Mouse (Mus musculus) hindbrain, postnatal 0 days (tissue): Measurements from ENCODE around the gene Apbb2. TPM values are rescaled to one million over a fixed set of nuclear protein-coding genes. Genes with fewer than 3 reads are reported as not detected.
A peak's percentile ranks its signal among the peaks of the same experiment; 100 is the strongest.

Experiments used
- ATAC-seq: fragments of 200-750 bp; cut with Nextera tagmentation; 2 replicates; pipeline ENCODE4 v1.8.0; 2017; ENCODE audit warnings: mild to moderate bottlenecking, moderate TSS enrichment, moderate library complexity
- DNase-seq: peaks from one replicate; pipeline ENCODE4 v3.0.0-alpha.2; 2015; ENCODE audit warnings: low spot score
- H3K27ac ChIP-seq: fragments of 300-500 bp; sonication (generic); 2 replicates; pipeline ENCODE4 v1.5.1; 2014; ENCODE audit warnings: mild to moderate bottlenecking
- H3K27me3 ChIP-seq: fragments of 300-500 bp; sonication (generic); 2 replicates; pipeline ENCODE4 v1.6.1; 2014; ENCODE audit warnings: low read length, mixed read lengths; ENCODE audit not compliant: insufficient read depth
- H3K36me3 ChIP-seq: fragments of 300-500 bp; sonication (generic); 2 replicates; pipeline ENCODE4 v1.6.1; 2014; ENCODE audit warnings: low read length, mixed read lengths; ENCODE audit not compliant: insufficient read depth
- H3K4me1 ChIP-seq: fragments of 300-500 bp; sonication (generic); 2 replicates; pipeline ENCODE4 v1.6.1; 2014; ENCODE audit warnings: antibody characterized with exemption, low read length, mixed read lengths; ENCODE audit not compliant: insufficient read depth
- H3K4me2 ChIP-seq: fragments of 300-500 bp; sonication (generic); 2 replicates; pipeline ENCODE4 v1.6.1; 2014; ENCODE audit warnings: low read depth, mild to moderate bottlenecking, low read length, moderate library complexity, mixed read lengths
- H3K4me3 ChIP-seq: fragments of 300-500 bp; sonication (generic); 2 replicates; pipeline ENCODE4 v1.5.1; 2014; ENCODE audit warnings: low read length
- H3K9ac ChIP-seq: fragments of 300-500 bp; sonication (generic); replicated peaks from 2 replicates; pipeline ENCODE4 v1.6.1; 2014; ENCODE audit warnings: mild to moderate bottlenecking, low read length, moderate library complexity, mixed read lengths
- H3K9me3 ChIP-seq: fragments of 300-500 bp; sonication (generic); 2 replicates; pipeline ENCODE4 v1.6.1; 2016; ENCODE audit warnings: low read length, mixed read lengths
- CTCF ChIP-seq: IDR thresholded peaks from 2 replicates; pipeline ENCODE4 v1.5.1; 2016; ENCODE audit warnings: antibody characterized with exemption, control low read depth, low read depth
- WGBS: fragments of 180-500 bp; shearing (Covaris S2); extraction: QIAGEN DNeasy Blood & Tissue Kit; methylation state at CpG from one replicate; pipeline ENCODE4 v1.1.7; 2014; 5-methylcytosine and 5-hydroxymethylcytosine counted together
- polyA plus RNA-seq: library from polyadenylated mRNA; unstranded; fragments of >200 nt; fragmentation: Nextera tagmentation; extraction: Ambion mirVana; gene quantifications from 2 replicates; pipeline ENCODE4 v1.2.1, GENCODE M21; 2015
- total RNA-seq: library from RNA; depleted of rRNA; stranded (reverse); fragments of >200 nt; gene quantifications from 2 replicates; pipeline ENCODE4 v1.2.3, GENCODE M21; 2014

Gene Apbb2
- total and polyA plus RNA-seq, 2 experiments from 2014 or later: 72.1 to 76.9 TPM

DNA sequence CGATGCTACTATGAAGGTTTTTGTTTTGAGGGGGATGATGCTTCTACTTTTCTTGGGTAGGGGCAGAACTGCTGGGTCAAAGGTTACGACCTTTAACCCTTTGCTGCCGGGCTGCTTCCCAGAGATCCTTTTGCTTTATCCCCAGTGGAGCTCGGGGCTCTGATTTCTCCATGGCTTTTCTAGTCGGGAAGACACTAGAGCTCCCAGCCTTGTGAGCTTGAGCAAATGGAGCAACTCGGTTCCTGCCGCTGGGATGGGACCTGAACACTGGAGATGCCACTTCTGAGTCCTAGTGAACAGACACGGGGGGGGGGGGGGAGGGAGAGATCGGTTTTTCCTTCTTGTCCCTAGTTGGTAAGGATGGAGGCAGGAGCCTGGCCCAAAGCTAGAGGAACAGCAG lies 308.3 kb downstream of the Apbb2 start:
- Histone ChIP-seq H3K9me3 (no peaks in the 10 kb centered on the region), H3K4me2 (no peak overlapping the region), H3K27ac (no peak overlapping the region), H3K27me3 (no peaks in the 10 kb centered on the region), H3K4me3 (no peak overlapping the region), H3K36me3 (peaks cover 6% of the 10 kb centered on the region; the same call in 1 of the 2 replicates), H3K9ac (no peak overlapping the region), H3K4me1 (no peaks in the 10 kb centered on the region)
- no peak for ATAC-seq
- WGBS: 41% methylated on average over 9 of the region's 9 CpGs
- DNase-seq: no peak
- TF ChIP-seq CTCF: no peak

- no peak overlapping the region for H3K4me2 ChIP-seq
- peaks cover 13% of the 10 kb centered on the region; the same call in 1 of the 2 replicates for H3K36me3 ChIP-seq
- H3K27ac ChIP-seq: no peak overlapping the region
- H3K4me1 ChIP-seq: no peaks in the 10 kb centered on the region
- H3K4me3 ChIP-seq: no peak overlapping the region
- no peaks in the 10 kb centered on the region for H3K9me3 ChIP-seq
- DNase-seq: no peak
- TF ChIP-seq CTCF: no peak
- no peaks in the 10 kb centered on the region for H3K27me3 ChIP-seq
- no peak overlapping the region for H3K9ac ChIP-seq
- ATAC-seq: no peak
- 64% methylated on average over 8 of the region's 8 CpGs for WGBS
Observed at GRCm38 (mm10) chr5:66305511-66305910, 313.1 kb downstream of the Apbb2 start.

DNA sequence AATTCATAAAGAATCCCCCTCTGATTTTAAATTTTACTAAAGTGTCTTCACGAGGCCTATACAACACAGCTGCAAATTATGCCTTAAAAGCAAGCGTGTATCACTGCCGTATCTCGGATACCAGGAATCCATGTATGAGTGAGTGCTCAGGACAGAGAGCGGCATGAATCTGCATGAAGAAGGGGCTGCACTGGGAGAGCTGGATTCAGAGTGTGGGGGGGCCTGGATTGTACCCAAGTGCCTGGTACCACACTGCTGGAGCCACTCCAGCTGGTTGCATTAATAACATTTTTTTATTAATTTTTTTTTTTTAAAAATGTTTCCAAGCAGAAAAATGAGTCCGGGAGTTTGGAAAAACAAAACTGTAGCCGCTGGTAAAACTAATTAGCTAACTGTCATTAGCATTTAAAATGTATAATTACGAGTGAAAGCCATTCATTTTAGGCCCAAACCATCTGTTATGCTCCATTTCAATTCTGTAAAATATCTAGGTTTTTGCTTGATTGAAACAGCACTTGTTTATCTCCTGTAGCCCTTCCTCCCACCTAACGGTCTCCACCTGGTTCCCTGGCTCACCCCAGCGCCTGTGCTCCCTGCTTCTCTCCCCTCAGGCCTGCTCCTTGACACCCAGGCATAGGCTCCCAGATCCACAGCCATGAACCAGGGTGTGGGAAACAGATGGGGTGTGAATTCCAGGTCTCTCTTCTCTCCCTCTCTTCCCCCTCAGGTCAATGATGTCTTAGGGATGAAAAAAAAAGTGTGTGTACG lies 314.1 kb downstream of the Apbb2 start:
- Histone ChIP-seq H3K9me3 (no peaks in the 10 kb centered on the region), H3K27me3 (no peaks in the 10 kb centered on the region), H3K4me2 (no peak overlapping the region), H3K9ac (no peak overlapping the region), H3K4me1 (no peaks in the 10 kb centered on the region), H3K27ac (0 out of 2 replicates have a peak overlapping the region, but pooled peaks have one; percentile 38), H3K4me3 (no peak overlapping the region), H3K36me3 (peaks cover 13% of the 10 kb centered on the region; the same call in 1 of the 2 replicates)
- ATAC-seq (no peak), DNase-seq (peak; percentile 34)
- WGBS: 57% methylated on average over 11 of the region's 11 CpGs
- TF ChIP-seq CTCF: no peak

DNA sequence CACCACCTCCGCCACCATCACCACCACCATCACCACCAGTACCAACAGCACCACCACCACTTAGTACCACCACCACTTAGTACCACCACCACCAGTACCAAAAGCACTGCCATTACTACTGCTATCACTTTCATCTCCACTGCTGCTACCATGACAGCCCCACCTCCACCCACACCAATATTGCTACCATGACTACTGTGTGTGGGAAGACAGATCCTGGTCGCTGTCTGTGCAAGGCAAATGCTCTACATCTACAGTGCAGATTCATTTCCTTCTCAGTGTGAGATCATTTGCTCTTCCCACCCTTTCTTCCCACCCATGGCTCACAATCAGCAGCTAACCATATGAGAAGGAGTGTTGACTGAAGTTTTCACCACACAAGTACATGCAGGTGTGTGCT lies 315.7 kb downstream of the Apbb2 start:
- WGBS: 88% methylated on average over 2 of the region's 2 CpGs
- Histone ChIP-seq H3K27me3 (no peaks in the 10 kb centered on the region), H3K4me1 (no peaks in the 10 kb centered on the region), H3K36me3 (peaks cover 6% of the 10 kb centered on the region; the same call in 1 of the 2 replicates), H3K27ac (no peak overlapping the region), H3K4me3 (no peak overlapping the region), H3K9me3 (no peaks in the 10 kb centered on the region), H3K9ac (no peak overlapping the region), H3K4me2 (no peak overlapping the region)
- no peak for TF ChIP-seq CTCF
- DNase-seq (no peak), ATAC-seq (peak; percentile 27; the same call in 1 of the 2 replicates)

- H3K9me3 ChIP-seq: no peaks in the 10 kb centered on the region
- H3K27me3 ChIP-seq: no peaks in the 10 kb centered on the region
- no peak overlapping the region for H3K9ac ChIP-seq
- peaks cover 6% of the 10 kb centered on the region; the same call in 1 of the 2 replicates for H3K36me3 ChIP-seq
- no peak overlapping the region for H3K4me2 ChIP-seq
- ATAC-seq: no peak
- whole genome bisulfite sequencing: 93% methylated on average over 21 of the region's 21 CpGs
- no peak for TF ChIP-seq CTCF
- DNase-seq: no peak
- H3K27ac ChIP-seq: no peak overlapping the region
- H3K4me3 ChIP-seq: no peak overlapping the region
- H3K4me1 ChIP-seq: no peaks in the 10 kb centered on the region
Observed at GRCm38 (mm10) chr5:66302085-66302815, 316.3 kb downstream of the Apbb2 start.

DNA sequence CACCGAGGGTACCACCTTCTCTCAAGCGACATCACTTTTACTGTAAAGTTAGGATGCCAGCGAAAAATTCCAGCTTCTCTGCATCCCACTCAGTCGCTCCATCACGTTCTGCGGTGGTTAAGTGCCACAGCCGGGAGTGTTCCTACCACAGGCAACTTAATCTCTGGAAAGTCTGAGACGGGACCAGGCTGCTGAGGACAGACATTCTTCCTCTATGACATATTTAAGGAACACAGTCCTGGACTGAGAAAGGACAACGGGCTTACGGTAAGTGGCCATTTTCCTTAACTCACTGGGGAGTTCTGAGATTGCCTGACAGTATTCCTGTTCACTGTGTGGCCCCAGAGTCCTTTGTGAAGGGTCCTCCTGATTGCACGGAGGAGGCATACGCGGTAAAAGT lies 318.0 kb downstream of the Apbb2 start:
- H3K9me3 ChIP-seq: no peaks in the 10 kb centered on the region
- no peak for TF ChIP-seq CTCF
- no peak overlapping the region for H3K27ac ChIP-seq
- H3K9ac ChIP-seq: no peak overlapping the region
- 88% methylated on average over 13 of the region's 13 CpGs for WGBS
- no peak overlapping the region for H3K4me2 ChIP-seq
- DNase-seq (no peak), ATAC-seq (no peak)
- H3K4me3 ChIP-seq: no peak overlapping the region
- H3K36me3 ChIP-seq: peaks cover 6% of the 10 kb centered on the region; the same call in 1 of the 2 replicates
- no peaks in the 10 kb centered on the region for H3K27me3 ChIP-seq
- no peaks in the 10 kb centered on the region for H3K4me1 ChIP-seq
